Mouse (Mus musculus): ENCODE results near the gene Gm16253.

The Gm16253 gene

GRCm38 (mm10) chr3:96557694-96558093, 19.1 kb upstream of the Gm16253 start, which contains the start of gene Txnip:
Gene Txnip (plus strand): TSS chr3:96557957.
- DNase-seq (ENCODE audit: low spot score in 2 of 2): peak; percentile 99 to 100

DNA sequence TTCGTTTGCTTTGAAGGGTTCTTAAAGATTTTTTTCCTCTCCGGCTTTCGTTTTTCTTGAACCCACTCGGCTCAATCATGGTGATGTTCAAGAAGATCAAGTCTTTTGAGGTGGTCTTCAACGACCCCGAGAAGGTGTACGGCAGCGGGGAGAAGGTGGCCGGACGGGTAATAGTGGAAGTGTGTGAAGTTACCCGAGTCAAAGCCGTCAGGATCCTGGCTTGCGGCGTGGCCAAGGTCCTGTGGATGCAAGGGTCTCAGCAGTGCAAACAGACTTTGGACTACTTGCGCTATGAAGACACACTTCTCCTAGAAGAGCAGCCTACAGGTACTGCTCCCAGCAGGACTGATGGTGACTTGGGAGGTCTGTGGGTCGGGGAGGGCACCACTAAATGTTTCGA, 18.6 kb upstream of the Gm16253 start:
- DNase-seq (ENCODE audit: low spot score in 2 of 2): no peak

DNA sequence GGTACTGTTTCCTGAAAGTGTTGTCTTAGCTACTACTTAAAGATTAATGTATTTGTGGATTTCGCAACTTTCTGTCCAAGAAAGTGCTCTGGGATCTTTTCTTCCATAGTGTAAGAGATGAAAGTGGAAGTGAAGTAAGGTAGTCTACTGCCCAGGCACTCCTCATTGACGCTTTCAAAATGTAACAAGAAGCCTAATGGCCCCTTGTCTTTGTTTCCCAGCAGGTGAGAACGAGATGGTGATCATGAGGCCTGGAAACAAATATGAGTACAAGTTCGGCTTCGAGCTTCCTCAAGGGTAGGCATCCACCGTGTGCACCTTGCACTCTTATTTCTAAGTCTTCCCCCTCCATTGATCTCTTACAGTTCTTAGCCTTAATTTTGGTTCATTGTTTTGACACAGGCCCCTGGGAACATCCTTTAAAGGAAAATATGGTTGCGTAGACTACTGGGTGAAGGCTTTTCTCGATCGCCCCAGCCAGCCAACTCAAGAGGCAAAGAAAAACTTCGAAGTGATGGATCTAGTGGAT, 18.1 kb upstream of the Gm16253 start:
- no peak for DNase-seq (ENCODE audit: low spot score in 2 of 2)

GRCm38 (mm10) chr3:96559398-96559910, 17.3 kb upstream of the Gm16253 start:
- no peak for DNase-seq (ENCODE audit: low spot score in 2 of 2)

- DNase-seq (ENCODE audit: low spot score in 2 of 2): no peak
These were observed 16.6 kb upstream of the Gm16253 start for GRCm38 (mm10) chr3:96559911-96560850.

DNA sequence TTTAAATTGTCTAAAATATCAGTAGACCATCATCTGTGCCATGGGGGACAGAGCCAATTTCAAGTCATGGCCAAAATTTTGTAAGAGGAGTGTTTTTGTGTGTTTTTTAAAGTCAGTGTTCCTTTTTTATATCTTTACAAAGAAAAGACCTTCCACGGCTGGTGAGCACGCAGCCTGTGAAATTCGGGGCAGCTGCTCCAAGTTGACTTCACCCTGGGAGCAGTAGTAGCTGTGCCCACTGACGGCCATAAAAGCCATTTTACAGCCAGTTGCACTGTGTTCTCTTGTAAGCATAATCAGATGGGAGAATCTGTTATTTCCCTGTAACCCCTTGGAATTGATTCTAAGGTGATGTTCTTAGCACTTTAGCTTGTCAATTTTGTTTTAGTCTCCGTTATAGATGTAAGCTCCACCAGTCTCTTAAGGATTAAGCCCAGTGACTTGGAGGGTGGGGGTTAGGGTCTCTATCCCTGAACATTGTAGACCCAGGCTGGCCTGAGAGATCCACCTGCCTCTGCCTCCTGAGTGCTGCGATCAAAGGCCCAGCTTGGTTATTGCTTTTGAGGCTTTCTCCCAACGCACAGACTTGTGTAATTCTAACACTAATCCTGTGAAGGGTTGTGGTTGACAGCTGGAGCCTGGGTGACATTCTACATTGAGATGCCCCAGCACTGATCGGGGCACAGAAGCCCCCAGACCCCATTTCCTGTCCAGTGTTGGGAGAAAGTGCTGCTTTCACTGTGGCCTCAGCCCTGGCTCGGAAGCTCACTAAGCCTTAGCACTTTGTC, 15.7 kb upstream of the Gm16253 start:
- no peak for DNase-seq (ENCODE audit: low spot score in 2 of 2)

DNA sequence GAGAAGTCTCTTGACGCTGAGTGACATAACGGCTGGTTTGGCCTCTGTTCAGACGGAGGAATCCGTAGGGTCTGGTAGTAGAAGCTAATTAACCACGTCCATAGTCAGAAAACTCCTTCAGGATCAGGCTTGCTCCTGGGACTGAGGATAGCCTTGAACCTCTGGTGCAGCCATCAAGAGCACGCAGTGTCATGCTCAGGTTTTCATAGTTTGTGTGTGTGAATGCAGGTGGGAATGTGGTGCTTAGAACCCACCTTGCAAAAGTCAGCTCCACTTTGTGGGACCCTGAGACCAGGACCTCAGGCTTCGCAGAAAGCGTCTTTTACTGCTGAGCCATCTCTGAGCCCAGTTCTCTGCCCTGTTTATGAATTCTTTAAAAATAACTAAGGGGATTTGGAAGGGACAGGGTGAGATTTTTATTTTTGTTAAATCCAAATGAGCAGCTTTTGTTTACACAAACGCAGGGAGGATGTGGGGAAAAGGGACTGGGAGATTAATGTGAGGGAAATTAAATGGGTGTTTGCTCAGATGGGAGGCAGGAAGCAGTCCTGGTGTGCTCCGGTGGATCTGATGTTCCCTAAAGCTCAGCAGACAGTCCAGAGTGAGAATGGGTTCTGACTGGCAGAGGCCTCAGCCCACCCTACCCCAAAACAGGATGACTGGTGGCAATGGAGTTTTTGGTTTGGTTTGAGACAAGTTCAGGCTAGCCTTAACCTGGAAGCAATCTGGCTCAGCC, 14.7 kb upstream of the Gm16253 start:
- no peak for DNase-seq (ENCODE audit: low spot score in 2 of 2)

DNA sequence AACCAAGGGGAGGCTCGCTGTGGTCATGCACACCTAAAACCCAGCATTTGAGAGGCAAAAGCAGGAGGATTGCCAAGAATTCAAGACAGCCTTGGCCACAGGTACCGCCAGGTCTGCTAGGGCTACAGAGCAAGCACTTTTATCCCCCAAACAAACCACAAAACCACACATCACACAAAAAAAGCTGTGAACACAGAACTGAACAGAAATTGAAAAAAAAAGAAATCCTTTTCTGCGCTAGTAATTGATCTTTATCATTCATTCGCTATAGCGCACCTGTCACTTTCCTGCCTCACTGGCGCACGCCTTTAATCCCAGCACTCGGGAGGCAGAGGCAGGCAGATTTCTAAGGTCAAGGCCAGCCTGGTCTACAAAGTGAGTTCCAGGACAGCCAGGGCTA, 13.5 kb upstream of the Gm16253 start:
- no peak for DNase-seq (ENCODE audit: low spot score in 2 of 2)

GRCm38 (mm10) chr3:96563911-96564632, 12.7 kb upstream of the Gm16253 start:
- DNase-seq (ENCODE audit: low spot score in 2 of 2): no peak

DNA sequence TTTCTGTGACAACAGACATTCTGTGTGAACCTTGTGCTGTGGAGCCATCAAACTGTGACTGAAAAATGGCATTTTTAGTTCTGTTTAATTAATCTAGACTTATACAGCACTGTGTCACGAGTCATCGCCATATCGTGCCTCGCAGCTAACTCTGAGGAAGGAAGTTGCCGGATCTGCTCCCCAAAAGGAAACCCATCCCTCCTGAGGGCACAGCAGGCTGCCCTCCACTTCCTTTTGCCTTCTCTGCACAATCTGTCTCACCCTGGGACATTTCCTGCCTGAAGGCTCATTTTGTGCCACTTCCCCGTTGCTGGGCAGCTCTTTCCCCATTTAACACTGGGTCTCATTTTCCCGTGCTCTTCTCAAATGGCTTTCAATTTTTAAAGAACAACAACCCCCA, 12.2 kb upstream of the Gm16253 start:
- DNase-seq (ENCODE audit: low spot score in 2 of 2): peak in 1 of 2 experiments; percentile 54

GRCm38 (mm10) chr3:96565105-96565504, 11.7 kb upstream of the Gm16253 start:
- DNase-seq (ENCODE audit: low spot score in 2 of 2): no peak

- no peak for DNase-seq (ENCODE audit: low spot score in 2 of 2)
These were observed 9.9 kb upstream of the Gm16253 start for GRCm38 (mm10) chr3:96566661-96567450.

DNA sequence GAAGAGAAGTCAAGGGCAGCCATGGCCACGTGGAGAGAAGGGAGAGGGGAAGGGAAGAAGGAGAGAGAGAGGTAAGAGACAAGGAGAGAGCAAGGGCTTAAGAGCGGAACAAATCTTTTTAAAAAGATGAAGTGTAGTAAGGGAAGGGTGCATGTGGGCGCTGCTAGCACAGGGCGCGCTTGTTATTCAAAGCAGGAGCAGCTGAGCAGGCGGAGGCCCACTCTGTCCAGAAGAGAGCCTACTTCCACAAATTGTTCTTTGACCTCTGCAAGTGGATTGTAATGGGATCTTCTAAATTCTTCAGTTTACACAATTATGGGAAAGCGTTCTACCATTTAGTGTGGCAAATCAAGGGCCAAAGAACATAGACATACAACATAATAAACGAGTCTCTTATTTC, 8.2 kb upstream of the Gm16253 start:
- no peak for DNase-seq (ENCODE audit: low spot score in 2 of 2)

DNA sequence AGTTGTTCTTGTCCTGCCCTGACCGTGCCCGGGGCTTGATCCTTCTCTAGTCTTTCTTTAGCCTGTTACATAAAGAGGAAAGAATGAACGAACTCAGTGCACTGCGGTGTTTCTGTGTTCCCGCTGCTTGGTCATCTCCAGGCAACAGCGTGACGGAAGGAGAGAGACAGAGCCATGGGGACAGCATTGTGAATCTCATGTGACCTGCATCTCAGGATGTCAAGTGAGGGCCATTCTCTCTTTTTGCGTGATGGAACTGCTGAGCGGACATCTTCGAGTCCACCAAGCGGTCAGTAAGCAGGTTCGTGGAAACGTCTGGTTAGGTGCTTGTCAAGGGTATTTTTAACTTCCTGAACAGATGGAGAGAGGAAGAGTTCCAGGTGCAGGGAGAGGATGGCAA, 7.3 kb upstream of the Gm16253 start:
- no peak for DNase-seq (ENCODE audit: low spot score in 2 of 2)

GRCm38 (mm10) chr3:96569966-96570605, 6.7 kb upstream of the Gm16253 start:
- DNase-seq (ENCODE audit: low spot score in 2 of 2): no peak

DNA sequence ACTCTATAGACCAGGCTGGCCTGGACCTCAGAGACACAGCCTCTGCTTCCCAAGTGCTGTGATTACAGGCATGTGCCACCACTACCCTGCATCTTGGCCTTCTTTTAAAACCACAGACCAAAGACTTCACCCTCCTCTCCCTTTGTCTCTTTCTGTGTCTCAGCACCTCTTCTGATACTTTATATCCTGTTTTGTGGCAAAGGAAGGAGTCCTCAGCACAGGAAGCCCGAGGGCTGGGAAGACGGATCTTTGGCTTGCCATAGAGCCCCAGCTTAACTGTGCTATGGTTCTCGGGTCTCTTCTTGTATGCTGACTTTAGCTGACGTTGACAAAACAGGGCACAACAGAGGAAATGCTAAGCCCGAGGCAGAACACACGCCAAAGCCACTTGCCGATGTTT, 6.1 kb upstream of the Gm16253 start:
- DNase-seq (ENCODE audit: low spot score in 2 of 2): no peak

GRCm38 (mm10) chr3:96571336-96571735, 5.4 kb upstream of the Gm16253 start:
- DNase-seq (ENCODE audit: low spot score in 2 of 2): no peak

DNA sequence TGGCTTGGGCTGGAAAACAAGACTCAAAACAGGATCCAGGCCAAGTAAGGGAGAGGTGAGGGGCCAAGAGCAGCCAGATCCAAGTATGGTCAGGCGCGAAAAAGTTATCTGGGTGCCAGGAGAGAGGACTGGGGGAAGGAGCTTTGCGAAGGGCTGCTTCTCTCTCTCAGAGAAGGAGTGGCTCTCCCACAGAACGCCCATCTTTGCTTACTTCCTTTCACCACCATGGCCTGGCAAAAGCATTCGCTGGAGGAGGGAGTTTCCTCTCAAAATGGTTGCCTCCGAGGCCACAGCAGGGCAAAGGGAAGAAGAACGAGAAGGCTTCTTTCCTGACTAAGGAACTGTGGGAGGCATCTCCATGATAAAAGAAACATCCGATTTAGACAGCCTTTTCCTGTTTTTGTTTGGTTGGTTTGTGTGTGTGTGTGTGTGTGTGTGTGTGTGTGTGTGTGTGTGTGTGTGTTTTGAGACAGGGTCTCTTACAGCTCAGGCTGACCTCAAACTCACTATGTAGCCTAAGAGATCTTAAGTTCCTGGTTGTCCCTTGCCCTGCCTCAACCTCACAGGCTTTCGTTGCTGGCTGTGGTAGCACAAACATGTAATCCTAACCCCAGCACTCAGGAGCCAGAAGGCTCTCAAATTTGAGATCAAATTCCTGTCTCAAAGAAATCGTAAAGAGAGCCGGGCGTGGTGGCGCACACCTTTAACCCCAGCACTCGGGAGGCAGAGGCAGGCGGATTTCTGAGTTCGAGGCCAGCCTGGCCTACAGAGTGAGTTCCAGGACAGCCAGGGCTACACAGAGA, 4.7 kb upstream of the Gm16253 start:
- no peak for DNase-seq (ENCODE audit: low spot score in 2 of 2)
